Mouse (Mus musculus) embryonic facial prominence, embryonic 11.5 days (tissue): Measurements from ENCODE around the gene Gusb. TPM values are rescaled to one million over a fixed set of nuclear protein-coding genes. Genes with fewer than 3 reads are reported as not detected.

Source experiments
- ATAC-seq: fragments of 200-750 bp; cut with Nextera tagmentation; replicated peaks from 2 replicates; pipeline ENCODE4 v1.8.0; 2017; ENCODE audit warnings: low read depth; ENCODE audit not compliant: insufficient number of reproducible peaks, low FRiP score, low TSS enrichment
- DNase-seq: peaks from one replicate; pipeline ENCODE4 v3.0.0-alpha.2; 2015; ENCODE audit warnings: low spot score
- H3K27ac ChIP-seq: fragments of 300-500 bp; sonication (generic); replicated peaks from 2 replicates; pipeline ENCODE4 v1.5.1; 2014; ENCODE audit warnings: mild to moderate bottlenecking, low read depth, low read length, control low read depth
- H3K27me3 ChIP-seq: fragments of 300-500 bp; sonication (generic); 2 replicates; pipeline ENCODE4 v1.6.1; 2014; ENCODE audit warnings: mild to moderate bottlenecking, low read length, moderate library complexity, mixed read lengths; ENCODE audit not compliant: control insufficient read depth, insufficient read depth
- H3K36me3 ChIP-seq: fragments of 300-500 bp; sonication (generic); replicated peaks from 2 replicates; pipeline ENCODE4 v1.6.1; 2014; ENCODE audit warnings: low read depth, mild to moderate bottlenecking, low read length, moderate library complexity, mixed read lengths; ENCODE audit not compliant: control insufficient read depth, insufficient read depth
- H3K4me1 ChIP-seq: fragments of 300-500 bp; sonication (generic); 2 replicates; pipeline ENCODE4 v1.6.1; 2014; ENCODE audit warnings: low read length, mixed read lengths; ENCODE audit not compliant: control insufficient read depth, insufficient read depth
- H3K4me2 ChIP-seq: fragments of 300-500 bp; sonication (generic); 2 replicates; pipeline ENCODE4 v1.6.1; 2014; ENCODE audit warnings: low read depth, mild to moderate bottlenecking, control low read depth, low read length, moderate library complexity
- H3K4me3 ChIP-seq: fragments of 300-500 bp; sonication (generic); 2 replicates; pipeline ENCODE4 v1.5.1; 2014; ENCODE audit warnings: low read depth, low read length, control low read depth
- H3K9ac ChIP-seq: fragments of 300-500 bp; sonication (generic); replicated peaks from 2 replicates; pipeline ENCODE4 v1.6.1; 2014; ENCODE audit warnings: mild to moderate bottlenecking, control low read depth, low read length
- H3K9me3 ChIP-seq: fragments of 300-500 bp; sonication (generic); replicated peaks from 2 replicates; pipeline ENCODE4 v1.6.1; 2016; ENCODE audit warnings: mild to moderate bottlenecking, low read length, inconsistent platforms, mixed read lengths; ENCODE audit not compliant: control insufficient read depth
- WGBS: fragments of 180-500 bp; shearing (Covaris S2); extraction: QIAGEN DNeasy Blood & Tissue Kit; methylation state at CpG from one replicate; pipeline ENCODE4 v1.1.7; 2014; 5-methylcytosine and 5-hydroxymethylcytosine counted together
- polyA plus RNA-seq: library from polyadenylated mRNA; unstranded; fragments of >200 nt; fragmentation: Nextera tagmentation; extraction: Ambion mirVana; gene quantifications from 2 replicates; pipeline ENCODE4 v1.2.1, GENCODE M21; 2014

Gene Gusb
- polyA plus RNA-seq, 1 experiment from 2014 or later = 45.1 TPM

GRCm38 (mm10) chr5:130031410-130032390, 28.9 kb upstream of the Gusb start:
- ATAC-seq (no peak), DNase-seq (no peak)
- Histone ChIP-seq H3K27me3 (no peaks in the 10 kb centered on the region), H3K9ac (no peak overlapping the region), H3K4me2 (no peak overlapping the region), H3K9me3 (no peaks in the 10 kb centered on the region), H3K36me3 (no peaks in the 10 kb centered on the region), H3K27ac (no peak overlapping the region), H3K4me1 (no peaks in the 10 kb centered on the region), H3K4me3 (no peak overlapping the region)
- WGBS = 91% methylated on average over 19 of the region's 19 CpGs

- Histone ChIP-seq H3K9me3 (no peaks in the 10 kb centered on the region), H3K4me3 (peak within 1 kb of the TSS; percentile 62), H3K36me3 (no peaks in the 10 kb centered on the region), H3K9ac (peak within 1 kb of the TSS; percentile 78), H3K4me1 (no peaks in the 10 kb centered on the region), H3K27ac (peak within 1 kb of the TSS; percentile 82), H3K27me3 (no peaks in the 10 kb centered on the region), H3K4me2 (peak within 1 kb of the TSS; percentile 69)
- peak; percentile 72 for ATAC-seq
- DNase-seq = peak; percentile 85
- WGBS = 2% methylated on average over 51 of the region's 51 CpGs
Measured at GRCm38 (mm10) chr5:130029142-130029897, 26.5 kb upstream of the Gusb start, which contains the start of the genes Asl and Crcp. Gene Asl, minus strand, starts transcription at chr5:130029247. Gene Crcp, plus strand, starts transcription at chr5:130029290.

GRCm38 (mm10) chr5:130027696-130028095, 24.8 kb upstream of the Gusb start:
- H3K36me3 ChIP-seq = no peaks in the 10 kb centered on the region
- DNase-seq (no peak), ATAC-seq (no peak)
- no peaks in the 10 kb centered on the region for H3K27me3 ChIP-seq
- H3K9me3 ChIP-seq = no peaks in the 10 kb centered on the region
- no peak overlapping the region for H3K4me3 ChIP-seq
- H3K27ac ChIP-seq = no peak overlapping the region
- H3K4me1 ChIP-seq = no peaks in the 10 kb centered on the region
- 82% methylated on average over 7 of the region's 7 CpGs for WGBS
- no peak overlapping the region for H3K4me2 ChIP-seq
- no peak overlapping the region for H3K9ac ChIP-seq

GRCm38 (mm10) chr5:130027134-130027533, 24.3 kb upstream of the Gusb start:
- Histone ChIP-seq H3K4me2 (no peak overlapping the region), H3K9ac (no peak overlapping the region), H3K27me3 (no peaks in the 10 kb centered on the region), H3K27ac (no peak overlapping the region), H3K4me1 (no peaks in the 10 kb centered on the region), H3K9me3 (no peaks in the 10 kb centered on the region), H3K36me3 (no peaks in the 10 kb centered on the region), H3K4me3 (no peak overlapping the region)
- WGBS = 73% methylated on average over 5 of the region's 5 CpGs
- ATAC-seq (no peak), DNase-seq (no peak)

- H3K27ac ChIP-seq = no peak overlapping the region
- peak; percentile 90 for DNase-seq
- peak overlapping the region; percentile 52 for H3K4me3 ChIP-seq
- no peaks in the 10 kb centered on the region for H3K36me3 ChIP-seq
- no peaks in the 10 kb centered on the region for H3K9me3 ChIP-seq
- peak overlapping the region; percentile 74 for H3K4me2 ChIP-seq
- peak overlapping the region; percentile 54 for H3K9ac ChIP-seq
- H3K4me1 ChIP-seq = no peaks in the 10 kb centered on the region
- under 1% methylated on average over 32 of the region's 32 CpGs for WGBS
- no peaks in the 10 kb centered on the region for H3K27me3 ChIP-seq
- ATAC-seq = peak; percentile 87
Measured at GRCm38 (mm10) chr5:130023767-130024539, 21.1 kb upstream of the Gusb start.

- H3K27me3 ChIP-seq = no peaks in the 10 kb centered on the region
- no peaks in the 10 kb centered on the region for H3K36me3 ChIP-seq
- peak overlapping the region; percentile 74; the same call in 1 of the 2 replicates for H3K4me2 ChIP-seq
- H3K4me1 ChIP-seq = no peaks in the 10 kb centered on the region
- no peak for ATAC-seq
- H3K27ac ChIP-seq = no peak overlapping the region
- H3K9me3 ChIP-seq = no peaks in the 10 kb centered on the region
- 44% methylated on average over 12 of the region's 12 CpGs for WGBS
- no peak for DNase-seq
- H3K9ac ChIP-seq = no peak overlapping the region
- H3K4me3 ChIP-seq = peak overlapping the region; percentile 52; the same call in 1 of the 2 replicates
Measured at GRCm38 (mm10) chr5:130023067-130023766, 20.4 kb upstream of the Gusb start.

GRCm38 (mm10) chr5:130022366-130022765, 19.5 kb upstream of the Gusb start:
- Histone ChIP-seq H3K27me3 (no peaks in the 10 kb centered on the region), H3K27ac (no peak overlapping the region), H3K9ac (no peak overlapping the region), H3K4me3 (no peak overlapping the region), H3K4me2 (no peak overlapping the region), H3K36me3 (no peaks in the 10 kb centered on the region), H3K9me3 (no peaks in the 10 kb centered on the region), H3K4me1 (no peaks in the 10 kb centered on the region)
- ATAC-seq (no peak), DNase-seq (no peak)
- 51% methylated on average over 7 of the region's 7 CpGs for WGBS
